Mouse (Mus musculus) brain, embryonic 14.5 days (tissue): ENCODE data around the gene Trim71.

ENCODE experiments used
- CTCF ChIP-seq: fragments of 200-500 bp; IDR thresholded peaks from 2 replicates; pipeline ENCODE4 v1.5.1; 2012; ENCODE audit warnings: inconsistent platforms, mild to moderate bottlenecking, moderate library complexity, borderline replicate concordance; ENCODE audit not compliant: insufficient read depth, insufficient read length; ENCODE audit errors: extremely low read depth
- POLR2A ChIP-seq: fragments of 200-500 bp; IDR thresholded peaks from 2 replicates; pipeline ENCODE4 v1.6.1; 2012; ENCODE audit warnings: mild to moderate bottlenecking, inconsistent platforms, borderline replicate concordance; ENCODE audit not compliant: poor library complexity, insufficient read depth, insufficient read length, severe bottlenecking; ENCODE audit errors: extremely low read depth

DNA sequence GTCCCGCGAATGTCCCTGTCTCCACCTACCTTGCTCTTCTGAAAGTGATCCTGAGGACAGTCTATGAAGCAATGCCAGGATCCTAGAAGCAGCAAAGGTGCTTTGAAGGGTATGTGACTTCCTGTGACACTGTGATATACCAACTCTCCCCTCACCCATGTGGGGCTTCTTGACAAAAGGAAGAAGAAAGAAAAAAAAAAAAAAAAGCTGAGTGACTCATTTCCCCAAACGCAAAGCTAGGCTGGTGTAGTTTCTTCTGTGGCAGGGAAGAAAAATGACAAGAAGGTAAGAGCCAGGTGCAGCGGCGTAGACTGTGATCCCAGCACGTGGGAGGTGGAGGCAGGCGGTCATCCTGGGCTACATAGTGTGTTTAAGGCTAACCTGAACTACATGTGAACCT, 67.7 kb downstream of the Trim71 start:
- TF ChIP-seq CTCF (no peak), POLR2A (no peak)
